Mouse (Mus musculus) C2C12 (cell line): ENCODE measurements around the gene 4930438A08Rik. TPM values are rescaled to one million over a fixed set of nuclear protein-coding genes. Genes with fewer than 3 reads are reported as not detected.

ENCODE experiments used
- H3K27me3 ChIP-seq: one replicate; pipeline ENCODE4 v1.6.1; 2011; ENCODE audit not compliant: control insufficient read depth, insufficient read depth, insufficient read length
- H3K36me3 ChIP-seq: one replicate; pipeline ENCODE4 v1.6.1; 2011; ENCODE audit not compliant: control insufficient read depth, insufficient read depth
- H3K4me3 ChIP-seq: one replicate; pipeline ENCODE4 v1.5.1; 2011; ENCODE audit warnings: mild to moderate bottlenecking, control low read depth; ENCODE audit not compliant: poor library complexity, insufficient read depth, severe bottlenecking
- H3K79me2 ChIP-seq: one replicate; pipeline ENCODE4 v1.6.1; 2011; ENCODE audit not compliant: control insufficient read depth, insufficient read depth
- H3K79me3 ChIP-seq: one replicate; pipeline ENCODE4 v1.6.1; 2011; ENCODE audit warnings: low read depth, control low read depth
- H3ac ChIP-seq: one replicate; pipeline ENCODE3; 2011; ENCODE audit warnings: low read depth; ENCODE audit not compliant: control insufficient read depth, insufficient read length
- CEBPB ChIP-seq: IDR thresholded peaks from one replicate; pipeline ENCODE4 v1.6.1; 2011; ENCODE audit warnings: low read depth, mild to moderate bottlenecking, control low read depth, moderate library complexity
- CTCF ChIP-seq: IDR thresholded peaks from one replicate; pipeline ENCODE4 v1.5.1; 2011; ENCODE audit not compliant: control insufficient read depth, insufficient read depth, insufficient read length
- FOSL1 ChIP-seq: IDR thresholded peaks from one replicate; pipeline ENCODE4 v1.8.0; 2011; ENCODE audit warnings: mild to moderate bottlenecking, low read length; ENCODE audit not compliant: poor library complexity, insufficient read depth, severe bottlenecking
- MAX ChIP-seq: IDR thresholded peaks from one replicate; pipeline ENCODE4 v1.6.1; 2011; ENCODE audit warnings: mild to moderate bottlenecking, control low read depth
- MYOD1 ChIP-seq: IDR thresholded peaks from one replicate; pipeline ENCODE4 v1.6.1; 2011; ENCODE audit warnings: low read depth; ENCODE audit not compliant: control insufficient read depth, insufficient read length
- MYOG ChIP-seq: IDR thresholded peaks from one replicate; pipeline ENCODE4 v1.6.1; 2011; ENCODE audit not compliant: control insufficient read depth, insufficient read length; ENCODE audit errors: extremely low read depth
- USF1 ChIP-seq: IDR thresholded peaks from one replicate; pipeline ENCODE4 v1.6.1; 2011; ENCODE audit warnings: low read depth, mild to moderate bottlenecking, control low read depth, moderate library complexity
- polyA plus RNA-seq: library from polyadenylated mRNA; unstranded; fragments of >200 nt; fragmentation: generic; extraction: Trizol; gene quantifications from one replicate; pipeline ENCODE4 v1.2.1, GENCODE M21; 2012; ENCODE audit warnings: missing spikeins

Gene 4930438A08Rik
- polyA plus RNA-seq, 1 experiment: 0.01 TPM

DNA sequence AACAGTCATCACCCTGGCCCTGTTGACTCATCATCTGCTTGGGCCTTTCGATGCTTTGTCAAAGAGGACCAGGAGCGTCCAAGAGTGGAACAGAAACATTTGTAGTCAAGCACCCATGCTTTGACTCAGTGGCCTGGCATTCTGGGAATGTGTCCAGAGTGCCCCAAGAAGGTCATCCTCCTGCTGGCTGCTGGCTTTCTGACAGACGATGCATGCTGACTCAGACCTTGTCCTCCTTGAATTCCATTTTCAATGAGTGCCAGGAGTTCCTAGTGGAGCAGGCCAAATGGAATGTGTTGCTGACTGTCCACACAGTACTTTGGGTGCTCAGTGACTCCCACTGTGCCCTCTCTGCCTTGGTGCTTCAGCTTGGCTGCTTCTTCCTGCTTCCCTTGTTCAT lies 60.1 kb downstream of the 4930438A08Rik start:
- peak; percentile 16 for TF ChIP-seq MAX
- TF ChIP-seq MYOD1: peak; percentile 19
- TF ChIP-seq CEBPB: no peak
- TF ChIP-seq FOSL1: peak; percentile 65
- no peak for TF ChIP-seq CTCF
- TF ChIP-seq MYOG: no peak
- no peak for TF ChIP-seq USF1
- H3K27me3 ChIP-seq: no peaks in the 10 kb centered on the region
- no peak overlapping the region for H3K4me3 ChIP-seq
- H3ac ChIP-seq: no peak overlapping the region
- H3K79me3 ChIP-seq: peaks cover 34% of the 10 kb centered on the region
- peaks cover 47% of the 10 kb centered on the region for H3K36me3 ChIP-seq
- H3K79me2 ChIP-seq: peaks cover 61% of the 10 kb centered on the region

Other genes with a start within 250 kb of the 4930438A08Rik start
- gene Gm12248, start 181.7 kb upstream of the 4930438A08Rik start, polyA plus RNA-seq: 0.04 TPM
- 44.6 TPM for gene Cnot8, start 170.6 kb upstream of the 4930438A08Rik start, polyA plus RNA-seq
- gene Gemin5, start 106.3 kb upstream of the 4930438A08Rik start, polyA plus RNA-seq: 26.7 TPM
- gene Mrpl22, start 103.1 kb upstream of the 4930438A08Rik start, polyA plus RNA-seq: 106 TPM
- 0.12 TPM for gene Igtp, start 75.2 kb upstream of the 4930438A08Rik start, polyA plus RNA-seq
- gene Irgm2, start 75.2 kb upstream of the 4930438A08Rik start, polyA plus RNA-seq: 0.01 TPM
- gene Zfp692, start 32.3 kb downstream of the 4930438A08Rik start, polyA plus RNA-seq: 6.8 TPM
- 12.5 TPM for gene Zfp672, start 55.5 kb downstream of the 4930438A08Rik start, polyA plus RNA-seq
- 30.8 TPM for gene Sh3bp5l, start 55.9 kb downstream of the 4930438A08Rik start, polyA plus RNA-seq
- not detected for gene Lypd8, start 104.2 kb downstream of the 4930438A08Rik start, polyA plus RNA-seq
- gene 1810065E05Rik, start 146.3 kb downstream of the 4930438A08Rik start, polyA plus RNA-seq: not detected
- not detected for gene Gm12253, start 157.8 kb downstream of the 4930438A08Rik start, polyA plus RNA-seq
- not detected for gene Lypd9, start 178.1 kb downstream of the 4930438A08Rik start, polyA plus RNA-seq
- gene Olfr30, start 187.5 kb downstream of the 4930438A08Rik start, polyA plus RNA-seq: not detected
- gene Olfr332, start 217.8 kb downstream of the 4930438A08Rik start, polyA plus RNA-seq: not detected
- not detected for gene Olfr331, start 227.8 kb downstream of the 4930438A08Rik start, polyA plus RNA-seq